Mouse (Mus musculus): ENCODE measurements around the gene Lce1d. TPM values are rescaled to one million over a fixed set of nuclear protein-coding genes. Genes with fewer than 3 reads are reported as not detected.
"Not testable (repeated sequence)": the region's sequence is repeated elsewhere in the genome, so short reads cannot be mapped to it uniquely, and the experiment has no call there.

Gene Lce1d
- not detected in 2 replicates for polyA plus RNA-seq (2015; fragmentation: Nextera tagmentation; extraction: Ambion mirVana)

DNA sequence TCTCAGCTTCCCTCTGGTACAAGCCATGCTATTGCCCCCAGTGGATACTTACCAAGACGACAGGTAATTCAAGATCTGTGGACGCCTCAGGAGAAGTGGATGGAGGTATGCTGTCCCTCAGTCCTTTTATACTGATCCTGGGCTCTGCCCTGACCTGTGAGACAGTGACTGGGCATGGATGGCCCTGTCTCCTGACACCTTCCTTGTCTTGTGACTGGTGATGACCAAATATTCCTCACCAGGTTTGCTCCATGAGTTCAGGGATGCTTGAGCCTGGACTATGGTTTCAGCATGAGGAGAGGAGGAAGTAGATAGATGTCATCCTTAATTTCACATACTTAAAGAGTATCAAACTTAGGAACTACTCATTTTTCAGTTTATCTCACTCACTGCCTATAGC is at the start of gene Lce1d:
Gene Lce1d, minus strand, starts transcription at position 101 of the 400 bp plus-strand sequence.
- no peaks in the 10 kb centered on the region for H3K27me3 ChIP-seq (replicated peaks; ENCODE audit: control insufficient read depth, insufficient read depth, low read length)
- H3K4me3 ChIP-seq (replicated peaks; ENCODE audit: low read length): no peak within 1 kb of the TSS
- H3K9me3 ChIP-seq (ENCODE audit: control insufficient read depth, low read length): no peaks in the 10 kb centered on the region
- 72% methylated on average over 2 of the region's 2 CpGs for WGBS
- no peak within 1 kb of the TSS for H3K4me2 ChIP-seq (ENCODE audit: low read length)
- no peak within 1 kb of the TSS for H3K27ac ChIP-seq (ENCODE audit: low read length)
- H3K36me3 ChIP-seq (ENCODE audit: control insufficient read depth, insufficient read depth): no peaks in the 10 kb centered on the region
- H3K4me1 ChIP-seq (replicated peaks; ENCODE audit: control insufficient read depth, insufficient read depth, low read length): no peaks in the 10 kb centered on the region
- no peak within 1 kb of the TSS for H3K9ac ChIP-seq (replicated peaks; ENCODE audit: low read depth, low read length)
- ATAC-seq: no peak

DNA sequence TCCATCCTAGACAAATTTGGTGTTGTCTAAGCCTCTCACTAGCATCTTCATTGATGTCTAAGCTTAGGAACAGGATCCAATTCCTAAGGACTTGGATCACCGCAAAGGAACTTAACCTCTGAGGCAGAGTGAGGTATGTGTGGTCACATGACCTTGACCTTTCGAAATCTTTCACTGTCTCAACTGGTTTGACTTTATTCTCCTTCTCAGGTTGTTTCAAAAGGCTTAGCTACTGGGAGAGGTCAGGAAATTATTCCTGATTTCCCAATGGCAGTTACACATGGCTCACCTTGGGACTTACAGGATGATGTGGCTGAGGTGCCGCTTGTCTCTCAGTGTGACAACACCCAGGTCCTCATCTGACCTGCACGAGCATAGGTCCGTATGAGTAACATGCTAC is 35.6 kb upstream of the Lce1d start:
- no peaks in the 10 kb centered on the region for H3K4me1 ChIP-seq (replicated peaks; ENCODE audit: control insufficient read depth, insufficient read depth, low read length)
- H3K4me3 ChIP-seq (replicated peaks; ENCODE audit: low read length): no peak overlapping the region
- no peaks in the 10 kb centered on the region for H3K9me3 ChIP-seq (ENCODE audit: control insufficient read depth, low read length)
- H3K27ac ChIP-seq (ENCODE audit: low read length): no peak overlapping the region
- H3K27me3 ChIP-seq (replicated peaks; ENCODE audit: control insufficient read depth, insufficient read depth, low read length): no peaks in the 10 kb centered on the region
- ATAC-seq: no peak
- H3K36me3 ChIP-seq (ENCODE audit: control insufficient read depth, insufficient read depth): no peaks in the 10 kb centered on the region
- no peak overlapping the region for H3K4me2 ChIP-seq (ENCODE audit: low read length)
- WGBS: 92% methylated on average over 5 of the region's 5 CpGs
- no peak overlapping the region for H3K9ac ChIP-seq (replicated peaks; ENCODE audit: low read depth, low read length)

DNA sequence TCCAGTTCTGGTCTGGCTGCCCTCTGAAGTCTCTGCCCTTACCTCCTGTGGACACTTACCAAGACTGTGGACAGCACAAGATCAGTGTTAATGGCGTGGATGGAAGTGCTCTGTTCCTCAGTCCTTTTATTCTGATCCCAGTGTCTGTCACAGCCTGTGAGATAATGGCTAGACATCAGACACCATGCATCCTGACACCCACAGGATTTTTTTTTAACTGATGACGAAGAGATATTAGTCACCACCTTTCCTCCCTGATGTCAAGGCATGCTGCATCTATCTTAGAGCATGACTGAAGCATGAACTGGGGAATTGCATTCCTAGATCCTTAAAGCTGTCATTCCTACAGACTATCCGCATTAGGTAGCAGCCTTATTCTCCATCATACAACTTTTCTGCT is 33.2 kb upstream of the Lce1d start, which contains the start of gene Lce1f:
Gene Lce1f, minus strand, starts transcription at position 101 of the 400 bp plus-strand sequence.
- no peaks in the 10 kb centered on the region for H3K36me3 ChIP-seq (ENCODE audit: control insufficient read depth, insufficient read depth)
- H3K27me3 ChIP-seq (replicated peaks; ENCODE audit: control insufficient read depth, insufficient read depth, low read length): no peaks in the 10 kb centered on the region
- H3K4me3 ChIP-seq (replicated peaks; ENCODE audit: low read length): no peak within 1 kb of the TSS
- no peak within 1 kb of the TSS for H3K9ac ChIP-seq (replicated peaks; ENCODE audit: low read depth, low read length)
- ATAC-seq: no peak
- H3K4me1 ChIP-seq (replicated peaks; ENCODE audit: control insufficient read depth, insufficient read depth, low read length): no peaks in the 10 kb centered on the region
- no peak within 1 kb of the TSS for H3K27ac ChIP-seq (ENCODE audit: low read length)
- H3K4me2 ChIP-seq (ENCODE audit: low read length): no peak within 1 kb of the TSS
- WGBS: 79% methylated on average over 3 of the region's 3 CpGs
- H3K9me3 ChIP-seq (ENCODE audit: control insufficient read depth, low read length): no peaks in the 10 kb centered on the region

DNA sequence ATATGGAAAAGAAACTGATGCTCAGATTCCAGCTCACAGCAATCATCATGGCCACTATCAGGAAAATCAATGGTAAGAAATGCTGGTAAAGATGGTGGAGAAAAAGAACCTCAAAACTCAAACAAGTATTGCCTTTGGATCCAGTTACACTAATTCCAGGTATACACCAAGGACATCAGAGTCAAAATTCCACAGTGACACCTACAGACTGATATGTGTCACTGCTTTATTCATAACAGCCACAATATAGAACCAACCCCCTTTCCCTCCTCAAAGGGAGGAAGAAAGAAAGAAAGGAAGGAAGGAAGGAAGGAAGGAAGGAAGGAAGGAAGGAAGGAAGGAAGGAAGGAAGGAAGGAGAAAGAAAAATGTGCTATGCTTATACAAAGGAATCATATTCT is 28.1 kb upstream of the Lce1d start:
- Histone ChIP-seq H3K9me3 (ENCODE audit: control insufficient read depth, low read length) (no peaks in the 10 kb centered on the region), H3K9ac (replicated peaks; ENCODE audit: low read depth, low read length) (no peak overlapping the region), H3K4me3 (replicated peaks; ENCODE audit: low read length) (no peak overlapping the region), H3K27me3 (replicated peaks; ENCODE audit: control insufficient read depth, insufficient read depth, low read length) (no peaks in the 10 kb centered on the region), H3K36me3 (ENCODE audit: control insufficient read depth, insufficient read depth) (no peaks in the 10 kb centered on the region), H3K27ac (ENCODE audit: low read length) (no peak overlapping the region), H3K4me2 (ENCODE audit: low read length) (no peak overlapping the region), H3K4me1 (replicated peaks; ENCODE audit: control insufficient read depth, insufficient read depth, low read length) (no peaks in the 10 kb centered on the region)
- ATAC-seq: no peak

DNA sequence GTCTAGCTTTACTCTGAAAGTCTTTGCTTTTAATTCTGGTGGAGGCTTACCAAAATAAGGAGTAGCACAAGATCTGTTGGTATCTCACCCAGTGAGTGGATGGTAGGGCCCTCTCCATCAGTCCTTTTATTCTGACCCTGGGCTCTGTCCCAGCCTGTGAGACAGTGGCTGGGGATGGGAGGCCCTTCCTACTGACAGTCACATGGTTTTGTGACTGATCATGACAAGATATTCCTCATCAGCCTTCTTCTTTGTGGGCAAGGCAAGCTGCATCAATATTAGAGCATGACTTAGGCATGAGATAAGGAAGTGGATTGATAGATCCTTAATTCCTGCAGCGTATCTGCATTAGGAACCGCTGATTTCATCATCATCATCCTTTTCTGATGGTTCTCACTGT is 22.0 kb upstream of the Lce1d start, which contains the start of gene Lce1e:
Gene Lce1e, minus strand, starts transcription at position 101 of the 400 bp plus-strand sequence.
- Histone ChIP-seq H3K4me1 (replicated peaks; ENCODE audit: control insufficient read depth, insufficient read depth, low read length) (no peaks in the 10 kb centered on the region), H3K4me3 (replicated peaks; ENCODE audit: low read length) (no peak within 1 kb of the TSS), H3K9me3 (ENCODE audit: control insufficient read depth, low read length) (no peaks in the 10 kb centered on the region), H3K4me2 (ENCODE audit: low read length) (no peak within 1 kb of the TSS), H3K9ac (replicated peaks; ENCODE audit: low read depth, low read length) (no peak within 1 kb of the TSS), H3K36me3 (ENCODE audit: control insufficient read depth, insufficient read depth) (no peaks in the 10 kb centered on the region), H3K27ac (ENCODE audit: low read length) (no peak within 1 kb of the TSS), H3K27me3 (replicated peaks; ENCODE audit: control insufficient read depth, insufficient read depth, low read length) (no peaks in the 10 kb centered on the region)
- 90% methylated on average over 2 of the region's 2 CpGs for WGBS
- ATAC-seq: no peak

DNA sequence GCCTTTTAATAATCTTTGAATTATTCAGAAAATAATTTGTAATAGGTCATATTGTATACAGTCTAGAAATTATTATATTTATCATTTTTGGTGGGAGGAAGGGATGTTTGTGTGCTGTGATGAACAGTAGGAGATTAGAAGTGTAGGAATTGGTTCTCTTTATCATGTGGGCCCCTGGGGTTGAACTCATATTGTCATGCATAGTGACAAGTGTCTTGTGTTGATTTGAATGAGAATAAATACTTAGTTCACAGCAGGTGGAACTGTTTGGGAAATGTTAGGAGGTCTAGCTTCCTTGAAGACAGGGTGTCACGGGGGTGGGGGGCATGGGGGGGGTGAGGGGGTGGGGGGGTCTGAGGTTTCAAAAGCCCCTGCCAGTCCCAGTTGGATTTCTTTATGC is 7.6 kb upstream of the Lce1d start:
- no peaks in the 10 kb centered on the region for H3K4me1 ChIP-seq (replicated peaks; ENCODE audit: control insufficient read depth, insufficient read depth, low read length)
- no peaks in the 10 kb centered on the region for H3K36me3 ChIP-seq (ENCODE audit: control insufficient read depth, insufficient read depth)
- no peak overlapping the region for H3K4me2 ChIP-seq (ENCODE audit: low read length)
- H3K9me3 ChIP-seq (ENCODE audit: control insufficient read depth, low read length): no peaks in the 10 kb centered on the region
- no peak overlapping the region for H3K9ac ChIP-seq (replicated peaks; ENCODE audit: low read depth, low read length)
- no peak overlapping the region for H3K4me3 ChIP-seq (replicated peaks; ENCODE audit: low read length)
- H3K27me3 ChIP-seq (replicated peaks; ENCODE audit: control insufficient read depth, insufficient read depth, low read length): no peaks in the 10 kb centered on the region
- no peak for ATAC-seq
- 8% methylated on average over 1 of the region's 1 CpGs for WGBS
- no peak overlapping the region for H3K27ac ChIP-seq (ENCODE audit: low read length)

DNA sequence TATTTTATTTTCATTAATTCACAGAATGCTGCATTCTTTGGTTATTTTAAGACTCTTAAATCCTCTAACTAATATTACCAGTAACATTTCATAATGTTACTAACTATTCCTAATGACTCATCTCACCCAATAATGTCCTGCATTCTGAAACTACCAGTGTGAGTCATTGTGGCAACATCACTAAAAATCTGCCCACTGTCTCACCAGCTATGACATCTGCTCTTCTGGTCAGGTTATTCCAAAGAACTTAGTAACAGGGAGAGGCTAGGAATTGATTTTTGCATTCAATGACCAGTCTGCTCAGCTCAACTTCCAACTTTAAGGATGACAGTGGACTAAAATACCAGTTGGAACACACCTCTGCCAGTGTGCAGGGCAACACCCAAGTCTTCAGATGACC is 4.7 kb upstream of the Lce1d start:
- Histone ChIP-seq H3K4me3 (replicated peaks; ENCODE audit: low read length) (no peak overlapping the region), H3K36me3 (ENCODE audit: control insufficient read depth, insufficient read depth) (no peaks in the 10 kb centered on the region), H3K9ac (replicated peaks; ENCODE audit: low read depth, low read length) (no peak overlapping the region), H3K4me1 (replicated peaks; ENCODE audit: control insufficient read depth, insufficient read depth, low read length) (no peaks in the 10 kb centered on the region), H3K4me2 (ENCODE audit: low read length) (no peak overlapping the region), H3K9me3 (ENCODE audit: control insufficient read depth, low read length) (no peaks in the 10 kb centered on the region), H3K27ac (ENCODE audit: low read length) (no peak overlapping the region), H3K27me3 (replicated peaks; ENCODE audit: control insufficient read depth, insufficient read depth, low read length) (no peaks in the 10 kb centered on the region)
- no peak for ATAC-seq

DNA sequence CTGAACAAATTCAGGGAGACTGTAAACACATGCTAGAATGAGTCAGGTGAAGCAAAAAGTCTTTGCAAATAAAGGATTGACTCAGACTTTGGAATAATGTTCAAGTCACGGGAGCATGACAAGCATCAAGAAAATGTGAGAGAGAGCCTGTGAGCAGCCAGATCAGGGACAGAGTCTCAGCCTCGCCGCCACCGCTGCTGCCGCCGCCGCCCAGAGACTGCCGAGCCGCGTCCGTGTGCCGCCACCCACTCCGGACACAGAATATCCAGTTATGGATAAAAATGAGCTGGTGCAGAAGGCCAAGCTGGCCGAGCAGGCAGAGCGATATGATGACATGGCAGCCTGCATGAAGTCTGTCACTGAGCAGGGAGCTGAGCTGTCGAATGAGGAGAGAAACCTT is 2.1 kb upstream of the Lce1d start:
- H3K27me3 ChIP-seq (replicated peaks; ENCODE audit: control insufficient read depth, insufficient read depth, low read length); H3K4me3 ChIP-seq (replicated peaks; ENCODE audit: low read length); H3K27ac ChIP-seq (ENCODE audit: low read length); H3K9me3 ChIP-seq (ENCODE audit: control insufficient read depth, low read length); H3K36me3 ChIP-seq (ENCODE audit: control insufficient read depth, insufficient read depth); H3K9ac ChIP-seq (replicated peaks; ENCODE audit: low read depth, low read length); ATAC-seq; H3K4me2 ChIP-seq (ENCODE audit: low read length); H3K4me1 ChIP-seq (replicated peaks; ENCODE audit: control insufficient read depth, insufficient read depth, low read length): not testable (repeated sequence)
- WGBS: 93% methylated on average over 16 of the region's 16 CpGs

DNA sequence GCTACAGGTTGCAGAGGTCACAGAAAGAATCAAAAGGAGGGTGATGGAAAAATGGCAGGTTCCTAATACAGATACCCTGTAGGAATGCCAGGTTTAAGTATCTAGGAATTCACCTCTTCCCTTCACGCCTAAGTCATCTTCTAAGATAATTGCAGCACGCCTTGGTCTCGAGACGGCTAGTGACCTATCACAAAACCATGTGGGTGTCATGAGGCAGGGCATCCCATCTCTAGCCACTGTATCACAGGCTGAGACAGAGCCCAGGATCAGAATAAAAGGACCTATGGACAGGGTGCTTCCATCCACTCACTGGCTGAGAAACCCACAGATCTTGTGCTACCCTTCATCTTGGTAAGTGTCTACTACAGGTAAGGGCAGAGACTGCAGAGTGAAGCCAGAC is 8.1 kb downstream of the Lce1d start, which contains the start of gene Lce1c:
Gene Lce1c, plus strand, starts transcription at position 301 of the 400 bp plus-strand sequence.
- ATAC-seq: no peak
- 94% methylated on average over 4 of the region's 4 CpGs for WGBS
- Histone ChIP-seq H3K27me3 (replicated peaks; ENCODE audit: control insufficient read depth, insufficient read depth, low read length) (no peaks in the 10 kb centered on the region), H3K9me3 (ENCODE audit: control insufficient read depth, low read length) (no peaks in the 10 kb centered on the region), H3K27ac (ENCODE audit: low read length) (no peak within 1 kb of the TSS), H3K4me3 (replicated peaks; ENCODE audit: low read length) (no peak within 1 kb of the TSS), H3K4me2 (ENCODE audit: low read length) (no peak within 1 kb of the TSS), H3K9ac (replicated peaks; ENCODE audit: low read depth, low read length) (no peak within 1 kb of the TSS), H3K4me1 (replicated peaks; ENCODE audit: control insufficient read depth, insufficient read depth, low read length) (no peaks in the 10 kb centered on the region), H3K36me3 (ENCODE audit: control insufficient read depth, insufficient read depth) (no peaks in the 10 kb centered on the region)

DNA sequence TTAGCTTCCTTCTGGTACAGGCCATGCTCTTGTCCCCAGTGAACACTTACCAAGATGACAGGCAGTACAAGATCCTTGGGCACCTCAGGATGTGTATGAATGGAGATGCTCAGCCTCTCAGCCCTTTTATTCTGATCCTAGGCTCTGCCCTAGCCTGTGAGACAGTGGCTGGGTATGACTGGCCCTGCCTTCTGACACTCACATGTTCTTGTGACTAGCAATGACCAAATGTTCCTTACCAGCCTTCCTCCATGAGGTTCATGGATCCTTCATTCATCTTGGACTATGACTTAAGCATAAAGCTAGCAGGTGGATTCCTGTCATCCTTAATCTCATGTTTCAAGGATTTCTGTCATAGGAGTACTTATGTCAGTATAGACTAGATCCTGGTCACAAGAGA is 16.8 kb downstream of the Lce1d start, which contains the start of gene Lce1a2:
Gene Lce1a2, minus strand, starts transcription at position 101 of the 400 bp plus-strand sequence.
- Histone ChIP-seq H3K27me3 (replicated peaks; ENCODE audit: control insufficient read depth, insufficient read depth, low read length) (no peaks in the 10 kb centered on the region), H3K27ac (ENCODE audit: low read length) (no peak within 1 kb of the TSS), H3K4me3 (replicated peaks; ENCODE audit: low read length) (no peak within 1 kb of the TSS), H3K9me3 (ENCODE audit: control insufficient read depth, low read length) (no peaks in the 10 kb centered on the region), H3K36me3 (ENCODE audit: control insufficient read depth, insufficient read depth) (no peaks in the 10 kb centered on the region), H3K4me2 (ENCODE audit: low read length) (no peak within 1 kb of the TSS), H3K9ac (replicated peaks; ENCODE audit: low read depth, low read length) (no peak within 1 kb of the TSS), H3K4me1 (replicated peaks; ENCODE audit: control insufficient read depth, insufficient read depth, low read length) (no peaks in the 10 kb centered on the region)
- no peak for ATAC-seq

Measured in forebrain, embryonic 16.5 days (tissue).